Mouse (Mus musculus) olfactory bulb, adult 2 months (tissue): ENCODE data around the gene Trim7.

Source experiments
- CTCF ChIP-seq: fragments of 200-500 bp; IDR thresholded peaks from 2 replicates; pipeline ENCODE4 v1.5.1; 2012; ENCODE audit warnings: low read depth, mild to moderate bottlenecking, low read length, moderate library complexity; ENCODE audit not compliant: insufficient read depth
- POLR2A ChIP-seq: fragments of 200-500 bp; IDR thresholded peaks from 2 replicates; pipeline ENCODE4 v1.6.1; 2012; ENCODE audit warnings: mild to moderate bottlenecking, low read depth, low read length, moderate library complexity; ENCODE audit not compliant: insufficient read depth

- no peak for TF ChIP-seq POLR2A
- TF ChIP-seq CTCF: no peak
Measured at GRCm38 (mm10) chr11:48801831-48802772, 23.8 kb upstream of the Trim7 start.
